Mouse (Mus musculus) cerebellum, postnatal 25 days (tissue): ENCODE data around the gene Inafm1.
A peak's percentile ranks its signal among the peaks of the same experiment; 100 is the strongest.
"Not testable (repeated sequence)": the region's sequence is repeated elsewhere in the genome, so short reads cannot be mapped to it uniquely, and the experiment has no call there.

ENCODE experiments used
- DNase-seq, 2 experiments: peaks; one replicate each; pipeline ENCODE4 v3.0.0; 2021; ENCODE audit warnings: mixed read lengths in 2 of 2

Gene Inafm1

DNA sequence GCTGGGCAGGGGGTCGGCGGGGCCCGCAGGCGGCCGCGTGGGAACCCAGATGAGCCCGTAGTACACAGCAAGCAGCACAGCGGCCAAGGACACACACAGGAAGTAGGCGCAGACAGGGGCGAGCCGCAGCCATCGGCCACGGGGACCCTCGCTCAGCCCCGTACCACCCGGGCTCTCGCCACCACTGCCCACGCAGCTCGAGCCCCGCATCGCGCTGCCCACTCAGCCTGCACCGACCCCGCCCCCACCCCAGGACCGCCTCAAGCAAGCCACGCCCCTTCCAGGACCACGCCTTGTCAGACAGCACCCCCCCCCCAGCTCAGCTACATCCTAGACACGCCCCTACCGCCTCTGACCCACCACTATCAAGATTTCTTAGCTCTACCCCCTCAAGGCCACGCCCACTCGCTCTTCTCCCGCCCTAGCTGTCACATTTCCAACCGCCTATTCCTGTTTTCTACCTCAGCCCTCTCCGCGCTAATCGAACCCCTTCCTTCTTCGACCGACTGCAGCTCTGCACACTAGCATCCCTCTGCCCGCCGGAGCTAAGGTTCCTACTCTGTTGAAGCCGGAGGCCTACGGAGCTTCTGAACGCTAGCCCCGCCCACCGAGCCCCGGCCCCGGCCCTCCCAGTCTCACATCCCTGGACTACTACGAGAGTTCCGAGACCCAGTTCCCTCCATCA is at the start of gene Inafm1:
Gene Inafm1, minus strand, starts transcription at position 537 of the 685 bp plus-strand sequence.
- DNase-seq = peak; percentile 85 to 91

DNA sequence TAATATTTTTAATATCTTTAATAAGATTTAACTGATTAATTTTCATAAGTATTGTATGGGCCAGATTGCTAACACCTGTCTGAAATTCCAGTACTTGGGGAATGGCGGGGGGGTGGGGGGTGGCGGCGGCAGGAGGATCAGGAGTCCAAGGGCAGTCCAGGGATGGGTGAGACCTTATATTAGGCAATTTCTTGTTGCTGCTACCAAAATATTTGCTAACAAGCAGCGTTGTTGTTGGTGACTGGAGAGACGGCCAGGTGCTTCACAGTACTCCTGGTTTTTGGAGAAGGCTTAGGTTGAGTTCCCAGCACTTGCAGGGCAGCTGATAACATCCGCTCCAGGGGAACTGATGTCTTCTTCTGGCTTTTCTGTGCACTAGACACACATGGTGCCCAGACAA is 47.1 kb upstream of the Inafm1 start:
- no peak for DNase-seq

DNA sequence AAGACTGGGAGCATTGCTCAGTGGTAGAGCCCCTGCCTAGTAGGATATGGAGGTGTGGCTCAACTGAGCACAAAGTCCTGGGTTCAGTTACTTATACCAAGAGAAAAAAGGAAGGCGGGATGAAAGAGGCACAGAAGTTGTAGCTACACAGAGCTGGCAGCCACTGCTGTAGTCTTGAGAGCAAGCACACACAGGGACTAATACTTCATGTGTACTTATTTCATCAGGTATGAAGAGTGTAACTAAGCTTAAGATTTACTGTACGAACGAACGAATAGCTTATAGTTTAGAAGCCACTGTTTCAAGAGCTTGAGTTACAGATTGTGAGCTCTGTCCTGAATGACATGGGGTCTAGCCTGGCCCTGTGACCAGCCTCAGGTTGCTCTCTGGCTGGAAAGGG is 45.8 kb upstream of the Inafm1 start:
- DNase-seq = no peak

DNA sequence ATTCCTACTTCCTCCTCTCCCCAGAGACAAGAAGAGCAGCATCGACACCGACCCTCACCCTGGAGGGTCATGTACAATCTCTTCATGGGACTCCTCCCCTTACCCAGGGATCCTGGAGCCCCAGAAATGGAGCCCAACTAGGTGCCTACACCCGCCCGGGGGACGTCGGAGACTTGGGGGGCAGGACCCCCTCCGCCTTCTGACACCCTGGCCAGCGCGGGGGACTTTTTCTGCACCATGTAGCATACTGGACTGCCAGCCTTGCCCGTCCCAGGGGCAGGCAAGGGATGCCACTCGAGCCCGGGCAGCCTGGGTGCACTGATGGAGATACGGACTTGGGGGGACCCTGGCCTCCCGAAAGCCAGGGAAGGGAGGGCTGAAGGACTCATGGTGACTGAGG is 43.7 kb upstream of the Inafm1 start:
- no peak for DNase-seq

DNA sequence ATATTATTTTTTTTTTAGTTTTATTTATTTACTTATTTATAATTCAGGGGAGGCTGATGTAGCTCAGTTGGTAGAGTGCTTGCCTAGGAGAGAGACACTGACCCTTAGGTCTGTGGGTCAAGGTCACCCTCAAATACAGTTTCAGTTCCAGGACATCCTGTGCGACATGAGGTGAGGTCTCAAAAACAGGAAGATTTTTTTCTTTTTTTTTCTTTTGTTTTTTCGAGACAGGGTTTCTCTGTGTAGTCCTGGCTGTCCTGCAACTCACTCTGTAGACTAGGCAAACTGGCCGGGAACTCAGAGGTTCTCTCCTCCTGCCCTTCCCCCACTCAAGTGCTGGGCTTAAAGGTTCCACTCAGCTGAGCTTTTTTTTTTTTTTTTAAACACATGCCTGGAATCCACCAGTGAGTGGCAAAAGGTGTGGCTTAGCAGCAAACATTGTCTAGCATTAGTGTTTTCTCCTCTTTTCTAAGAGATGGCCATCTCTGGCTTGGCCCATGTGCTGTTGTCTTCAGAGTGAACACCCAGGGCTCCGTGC is 41.9 kb upstream of the Inafm1 start:
- no peak for DNase-seq

DNA sequence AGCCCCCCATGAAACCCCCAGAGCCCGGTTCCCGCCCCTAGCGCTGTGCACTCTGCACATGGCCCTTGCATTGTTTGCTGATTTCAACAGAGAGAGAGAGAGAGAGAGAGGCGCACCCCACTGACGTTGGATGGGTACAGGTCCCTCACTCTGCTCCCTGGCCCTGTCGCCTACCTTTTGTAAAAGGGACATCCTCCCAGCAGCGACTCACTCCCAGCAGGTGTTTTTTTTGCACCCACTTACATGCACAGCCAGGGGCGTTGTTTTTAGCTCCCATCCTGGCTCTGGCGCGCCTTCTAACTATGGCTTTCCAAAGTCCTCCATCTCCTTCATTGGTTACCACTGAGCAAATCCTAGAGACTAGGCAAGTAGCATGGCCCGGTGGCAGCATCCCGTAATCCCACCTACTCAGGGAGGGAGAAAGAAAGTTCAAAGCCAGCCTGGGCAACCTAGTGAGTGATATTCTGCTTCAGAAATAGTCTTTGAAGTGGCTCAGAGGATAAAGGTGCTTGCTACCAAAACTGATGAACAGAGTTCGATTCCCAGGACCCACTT is 40.9 kb upstream of the Inafm1 start:
- no peak for DNase-seq

DNA sequence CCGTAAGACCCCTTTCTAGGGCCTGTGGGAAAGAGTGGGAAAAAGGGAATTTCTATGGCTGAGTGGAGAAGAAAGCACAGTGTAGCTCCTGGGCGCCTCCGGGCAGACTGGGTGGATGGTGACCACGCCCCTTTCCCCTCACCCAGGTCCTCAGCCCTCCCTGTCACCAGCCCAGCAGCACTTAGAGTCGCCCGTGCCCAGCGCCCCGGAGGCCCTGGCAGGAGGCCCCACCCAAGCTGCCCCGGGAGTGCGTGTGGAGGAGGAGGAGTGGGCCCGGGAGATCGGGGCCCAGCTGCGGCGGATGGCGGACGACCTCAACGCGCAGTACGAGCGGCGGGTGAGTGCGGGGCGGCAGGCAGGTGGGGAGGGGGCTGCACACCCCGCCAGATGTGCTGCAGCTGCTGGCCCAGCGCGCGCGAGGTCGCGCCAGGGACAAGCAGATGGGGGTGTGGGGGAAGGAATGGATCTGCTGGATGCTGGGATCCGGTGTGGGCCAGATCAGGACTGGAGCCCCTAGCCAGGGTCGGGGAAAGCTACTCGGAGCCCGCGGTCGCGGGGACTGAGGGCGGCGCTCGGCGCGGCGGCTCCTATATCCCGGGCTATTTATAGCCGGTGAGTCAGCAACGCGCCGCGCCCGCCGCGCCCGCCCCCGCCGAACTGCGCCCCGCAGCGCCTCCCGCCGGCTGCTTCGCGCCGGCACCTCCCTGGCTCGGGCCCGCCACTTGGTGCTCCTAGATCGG is 40.2 kb upstream of the Inafm1 start:
- peak; percentile 89 to 94 for DNase-seq

DNA sequence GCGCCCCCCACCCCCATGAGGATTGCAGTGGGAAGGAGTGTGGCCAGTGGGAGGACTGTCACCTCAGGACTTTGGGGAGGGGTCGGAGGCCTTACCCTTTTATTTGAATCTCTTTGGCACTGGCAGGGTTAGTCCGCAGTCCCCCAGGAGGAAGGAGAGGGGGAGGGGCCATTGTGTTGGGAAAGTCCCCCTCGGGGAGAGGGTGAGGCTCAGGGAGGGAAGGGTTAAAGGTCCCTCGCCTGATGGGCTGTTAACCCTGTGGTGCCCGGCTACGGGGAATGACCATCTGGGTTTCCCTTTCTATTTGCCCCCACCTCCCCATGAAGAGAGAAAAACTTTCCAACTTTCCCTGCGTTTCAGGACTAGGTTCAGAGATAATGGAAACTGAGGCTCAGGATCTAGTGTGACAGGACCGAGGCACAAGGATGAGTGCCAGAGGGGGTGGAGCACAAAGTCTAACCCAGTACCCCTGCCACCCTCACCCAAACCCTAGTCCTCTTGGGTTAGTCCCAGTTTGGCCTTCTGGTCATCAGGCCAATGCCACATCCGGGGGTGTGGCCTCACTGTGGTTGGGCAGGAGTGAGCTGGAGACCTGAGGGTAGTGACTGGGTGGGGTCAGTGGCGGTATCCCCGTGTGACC is 39.4 kb upstream of the Inafm1 start:
- DNase-seq = peak; percentile 38 to 62

DNA sequence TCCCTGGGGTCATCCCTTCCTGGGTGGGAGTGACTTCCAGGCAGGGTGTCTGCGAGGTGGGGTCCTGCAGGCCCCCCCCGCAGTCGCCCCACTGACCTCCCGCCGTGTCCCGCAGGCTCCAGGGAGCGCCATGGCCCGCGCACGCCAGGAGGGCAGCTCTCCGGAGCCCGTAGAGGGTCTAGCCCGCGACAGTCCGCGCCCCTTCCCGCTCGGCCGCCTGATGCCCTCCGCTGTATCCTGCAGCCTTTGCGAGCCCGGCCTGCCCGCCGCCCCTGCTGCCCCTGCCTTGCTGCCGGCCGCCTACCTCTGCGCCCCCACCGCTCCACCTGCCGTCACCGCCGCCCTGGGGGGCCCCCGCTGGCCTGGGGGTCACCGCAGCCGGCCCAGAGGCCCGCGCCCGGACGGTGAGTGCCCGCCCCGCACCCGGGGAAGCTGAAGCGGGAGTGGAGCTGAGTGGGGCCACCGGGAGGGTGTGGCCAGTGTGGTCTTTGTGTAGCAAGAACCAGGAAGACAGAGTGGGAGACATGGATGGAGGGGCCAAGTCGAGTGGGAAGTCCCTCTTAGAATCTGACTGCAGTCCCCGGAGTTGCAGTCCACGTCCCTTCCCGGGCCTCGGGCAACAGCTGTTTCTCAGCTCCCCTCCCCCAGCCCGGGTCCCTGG is 38.7 kb upstream of the Inafm1 start:
- peak; percentile 42 to 52 for DNase-seq

DNA sequence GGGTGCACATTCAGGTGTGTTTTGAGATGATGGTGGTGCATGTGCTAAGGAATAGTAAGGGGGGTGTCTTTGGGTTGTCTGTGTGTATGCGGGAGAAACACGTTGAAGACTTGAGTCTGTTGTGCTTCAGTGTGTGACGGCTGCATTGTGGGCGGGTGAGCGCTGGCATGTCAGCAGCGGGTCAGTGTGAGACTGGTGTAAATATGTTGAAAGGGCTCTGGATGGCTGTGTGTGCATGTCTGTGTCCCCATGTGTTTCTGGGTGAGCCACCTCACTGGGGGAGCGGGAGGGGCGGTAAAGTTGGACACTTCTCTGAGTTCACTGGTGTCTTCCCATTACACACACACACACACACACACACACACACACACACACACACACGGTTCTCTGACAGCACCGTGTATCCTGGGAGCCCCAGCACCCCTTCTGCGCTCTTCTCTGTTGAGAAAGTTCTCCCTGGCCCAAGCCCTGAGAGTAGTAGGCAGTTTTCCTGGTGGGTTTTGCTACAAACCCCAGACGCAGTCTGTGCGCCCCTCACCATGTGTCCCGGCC is 38.1 kb upstream of the Inafm1 start:
- peak; percentile 50 to 51 for DNase-seq

DNA sequence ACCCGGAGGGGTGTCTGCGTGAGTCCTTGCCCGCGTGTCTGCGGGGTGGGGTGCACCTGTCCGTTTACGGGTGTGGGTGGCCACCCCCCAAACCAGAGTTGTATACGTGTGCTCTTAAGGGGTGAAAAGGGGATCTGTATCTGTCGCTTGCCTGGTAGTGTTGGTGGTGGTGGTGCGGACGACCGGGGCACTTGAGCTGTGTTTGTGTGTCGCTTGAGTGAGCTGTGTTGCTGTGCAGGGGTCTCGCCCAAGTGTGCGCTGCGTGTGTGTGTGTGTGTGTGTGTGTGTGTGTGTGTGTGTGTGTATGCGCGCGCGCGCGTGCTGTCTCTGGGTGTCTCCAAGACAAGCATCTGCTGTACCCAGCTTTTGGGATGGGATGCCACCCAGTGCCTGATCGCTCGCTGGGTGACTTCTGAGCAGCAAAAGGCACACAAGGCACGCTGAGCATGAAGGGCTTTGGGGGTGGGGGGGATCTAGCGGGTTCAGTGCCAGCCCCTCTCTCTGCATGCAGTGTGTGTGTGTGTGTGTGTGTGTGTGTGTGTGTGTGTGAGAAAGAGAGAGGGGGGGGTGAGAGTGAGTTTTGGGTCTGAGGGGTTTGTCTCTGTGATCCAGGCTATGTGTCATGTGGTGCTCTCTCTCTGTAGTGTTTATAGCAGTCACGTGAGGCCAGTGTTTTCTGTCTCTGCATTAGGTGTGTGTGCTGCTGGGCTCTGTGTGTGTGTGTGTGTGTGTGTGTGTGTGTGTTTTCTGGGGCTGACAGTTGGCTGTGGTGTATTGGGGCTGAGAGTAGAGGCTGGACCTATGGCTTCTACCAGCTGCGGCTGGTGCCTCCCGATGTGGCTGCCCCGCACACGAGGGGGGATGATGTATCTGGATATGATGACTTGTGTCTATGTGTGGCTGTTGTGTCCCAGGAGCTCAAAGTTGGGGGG is 37.4 kb upstream of the Inafm1 start:
- DNase-seq = peak; percentile 65 to 70

DNA sequence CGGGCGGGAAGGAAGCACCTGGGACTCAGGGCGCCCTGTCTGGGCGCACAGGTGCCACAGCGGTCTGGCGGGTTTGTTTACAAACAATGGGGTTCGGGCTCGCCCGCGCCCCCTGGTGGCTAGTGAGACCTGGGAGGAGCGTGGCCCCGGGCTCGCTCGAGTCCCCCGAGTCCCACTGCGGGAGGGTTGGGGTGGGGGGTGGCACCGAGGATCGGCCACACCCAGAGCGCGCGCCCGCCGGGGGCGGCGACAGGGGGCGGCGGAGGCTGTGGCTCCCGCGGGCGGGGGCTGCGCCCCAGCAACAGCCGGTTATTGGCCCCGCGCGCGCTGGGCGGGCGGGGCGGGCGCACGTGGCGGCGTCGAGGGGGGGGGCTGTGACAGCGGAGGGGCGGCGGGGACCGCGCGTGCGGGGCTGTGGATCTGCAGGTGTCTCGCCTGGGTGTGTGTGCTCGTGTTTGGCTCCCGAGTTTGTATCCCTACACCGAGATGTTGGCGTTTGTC is 36.7 kb upstream of the Inafm1 start:
- DNase-seq = peak; percentile 90 to 92

DNA sequence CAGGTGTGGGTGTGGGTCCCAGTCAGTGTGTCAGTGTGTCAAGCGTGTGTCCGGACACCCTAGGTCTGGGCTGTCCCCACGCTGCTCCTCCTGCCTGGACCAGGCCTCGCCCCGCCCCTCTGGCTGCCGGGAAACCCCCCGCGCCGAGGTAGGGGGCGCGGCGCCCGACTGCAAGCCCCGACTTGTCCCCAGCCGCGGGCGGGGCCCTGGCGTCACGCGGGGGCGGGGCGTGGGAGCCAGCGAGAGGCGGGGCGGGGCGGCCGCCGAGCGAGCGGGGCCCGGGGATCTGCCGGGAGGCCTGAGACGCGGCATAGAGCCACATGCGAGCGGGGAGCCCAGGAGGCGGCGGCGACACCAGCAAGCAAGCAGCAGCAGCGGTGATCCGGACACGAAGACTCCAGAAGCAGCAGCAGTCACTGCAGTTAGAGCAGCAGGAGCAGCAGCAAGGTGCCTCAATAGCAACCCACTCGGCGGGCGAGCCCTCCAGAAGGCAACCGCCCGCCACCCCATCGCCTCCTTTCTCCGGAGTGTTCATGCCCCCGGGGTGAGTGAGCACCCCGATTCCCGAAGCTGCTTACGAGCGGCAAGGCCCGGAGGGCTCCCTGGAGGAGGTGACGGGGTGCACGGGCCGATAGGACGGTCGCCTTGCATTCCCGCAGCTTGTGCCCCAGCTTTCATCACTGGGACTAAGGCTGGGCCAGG is 36.1 kb upstream of the Inafm1 start:
- peak; percentile 92 to 95 for DNase-seq

DNA sequence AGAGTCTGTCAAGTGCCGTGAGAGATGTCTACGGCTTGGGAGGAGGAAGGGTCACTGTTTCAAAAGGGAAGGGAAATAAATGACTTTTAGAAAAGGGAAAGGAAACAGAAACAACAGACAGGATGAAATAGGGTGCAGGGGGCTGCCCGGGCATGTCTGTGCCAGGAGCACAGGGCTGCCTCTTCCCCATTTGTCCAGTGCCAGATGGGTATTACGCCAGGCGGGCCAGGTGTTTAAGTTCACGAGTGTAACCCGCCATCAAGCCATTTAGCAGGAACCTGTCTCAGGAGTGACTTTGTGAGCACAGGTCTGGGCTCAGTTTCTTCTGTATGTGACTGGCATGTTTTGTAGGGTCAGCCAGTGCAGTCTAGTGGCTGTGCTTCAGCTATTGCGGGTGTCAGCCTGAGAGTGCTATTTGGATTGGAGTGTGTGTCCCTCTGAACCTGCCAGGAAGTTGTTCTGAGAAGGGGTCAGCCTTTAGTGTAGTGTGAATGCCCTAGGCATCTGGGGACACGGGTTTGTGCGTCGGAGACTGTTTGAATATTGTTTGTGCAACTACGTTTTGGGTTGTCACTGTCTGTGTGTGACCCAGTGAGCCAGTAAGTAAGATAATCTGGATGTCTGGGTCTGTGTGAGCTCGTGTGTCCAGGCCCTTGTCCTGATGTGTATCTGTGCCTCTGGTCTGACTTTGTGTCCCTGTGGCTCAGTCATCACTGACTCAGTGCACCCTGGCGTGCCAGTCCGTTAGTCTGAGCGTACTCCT is 35.3 kb upstream of the Inafm1 start:
- peak in 1 of 2 experiments; percentile 20 for DNase-seq

DNA sequence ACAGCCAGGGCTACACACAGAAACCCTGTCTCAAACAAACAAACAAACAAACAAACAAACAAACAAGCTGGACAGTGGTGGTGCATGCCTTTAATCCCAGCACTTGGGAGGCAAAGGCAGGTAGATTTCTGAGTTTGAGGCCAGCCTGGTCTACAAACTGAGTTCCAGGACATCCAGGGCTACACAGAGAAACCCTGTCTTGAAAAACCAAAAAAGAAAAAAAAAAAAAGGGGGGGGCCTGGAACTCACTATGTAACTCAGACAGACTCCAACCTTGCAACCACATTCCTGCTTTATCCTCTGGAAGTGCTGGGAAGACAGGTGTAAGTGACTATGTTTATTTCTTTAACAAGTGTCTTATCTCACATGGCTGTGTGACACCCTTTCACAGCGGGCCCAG is 34.7 kb upstream of the Inafm1 start, which contains the start of gene Bbc3:
Gene Bbc3, plus strand, starts transcription at position 301 of the 400 bp plus-strand sequence.
- not testable (repeated sequence) for DNase-seq

DNA sequence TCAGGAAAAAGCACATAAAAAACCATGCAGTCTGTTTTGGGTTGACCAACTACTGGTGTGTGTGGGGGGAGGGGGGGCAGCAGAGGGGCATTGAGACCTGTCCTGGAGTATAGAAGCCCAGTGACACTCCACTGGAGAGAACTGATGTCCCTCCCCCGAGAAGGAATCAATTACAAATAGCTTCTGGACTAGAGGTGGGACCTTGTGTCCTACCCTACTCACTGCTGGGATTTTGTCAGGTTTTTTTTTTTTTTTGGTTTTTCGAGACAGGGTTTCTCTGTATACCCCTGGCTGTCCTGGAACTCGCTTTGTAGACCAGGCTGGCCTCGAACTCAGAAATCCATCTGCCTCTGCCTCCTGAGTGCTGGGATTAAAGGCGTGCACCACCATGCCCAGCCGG is 33.7 kb upstream of the Inafm1 start:
- not testable (repeated sequence) for DNase-seq

DNA sequence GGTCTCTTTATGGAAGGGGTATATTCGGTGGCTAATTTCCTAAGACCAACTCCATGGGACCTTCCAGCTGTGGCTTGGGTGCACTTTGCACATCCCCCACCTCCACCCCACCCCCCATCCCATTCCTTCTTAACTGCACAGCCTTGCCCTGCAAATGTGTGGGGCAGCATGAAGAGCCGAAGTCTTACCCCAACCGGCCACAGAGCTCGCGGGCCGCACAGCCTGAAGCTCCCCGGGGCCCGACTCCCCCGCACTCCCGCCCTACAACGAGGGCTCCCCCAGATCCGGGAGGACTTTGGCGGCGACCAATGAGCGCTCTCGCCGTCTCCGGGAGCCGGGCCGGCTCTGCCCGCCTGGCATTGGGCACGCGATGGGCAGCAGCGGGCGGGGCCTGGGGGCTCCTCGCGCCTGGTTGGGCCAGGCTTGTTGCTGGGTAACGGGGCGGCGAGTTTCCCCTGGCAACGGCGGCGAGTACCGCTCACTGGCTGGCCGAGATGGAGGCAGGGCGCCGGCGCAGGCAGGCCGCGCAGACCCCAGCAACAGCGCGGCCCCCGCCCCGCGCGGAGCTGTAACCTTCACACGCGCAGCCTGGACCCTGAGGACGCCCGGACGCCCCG is 26.1 kb upstream of the Inafm1 start:
- DNase-seq = peak; percentile 97 to 98

DNA sequence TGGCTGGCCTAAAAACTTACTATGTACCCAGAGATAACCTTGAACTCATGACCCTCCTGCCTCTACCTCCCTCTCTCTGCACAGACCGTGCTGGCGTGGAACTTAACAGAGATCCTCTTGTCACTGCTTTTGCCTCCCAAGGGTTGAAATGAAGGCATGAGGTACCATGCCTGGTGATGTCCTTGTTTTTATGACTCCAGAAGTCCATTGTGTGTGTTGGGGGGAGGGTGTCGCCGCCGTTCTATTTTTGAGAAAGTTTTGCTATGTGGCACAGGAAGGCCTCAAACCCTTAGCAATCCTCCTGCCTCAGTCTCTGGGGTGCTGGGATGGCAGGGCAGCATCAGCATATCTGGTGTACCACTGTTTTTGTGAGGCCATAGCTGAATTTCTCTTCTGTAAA is 25.5 kb upstream of the Inafm1 start:
- no peak for DNase-seq

DNA sequence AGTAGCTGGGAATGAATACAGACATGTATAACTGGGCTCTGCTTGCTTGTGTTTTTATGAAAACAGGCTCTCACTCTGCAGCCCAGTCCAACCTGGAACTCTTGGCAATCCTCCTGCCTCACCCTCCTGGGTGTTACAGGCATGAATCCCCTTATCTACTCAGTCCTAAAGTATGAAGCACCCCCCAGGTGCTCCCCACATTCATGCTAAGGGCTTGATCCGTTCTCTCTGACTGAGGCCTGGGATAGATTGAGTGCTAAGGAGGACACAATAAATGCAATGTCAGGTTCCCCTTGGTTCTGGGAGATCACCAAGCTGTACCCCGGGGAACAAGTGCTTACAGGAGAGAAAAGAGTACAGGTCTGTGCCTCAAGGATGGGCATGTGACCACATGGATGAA is 24.2 kb upstream of the Inafm1 start:
- DNase-seq = no peak
